Mouse (Mus musculus) megakaryocyte, embryonic 14.5 days (primary cell): ENCODE results near the gene Il17f.

ENCODE experiments used
- FLI1 ChIP-seq: IDR thresholded peaks from 2 replicates; pipeline ENCODE4 v1.6.1; 2012; ENCODE audit warnings: low read length, inconsistent platforms, mixed read lengths
- GATA1 ChIP-seq: IDR thresholded peaks from 3 replicates; pipeline ENCODE4 v1.6.1; 2012; ENCODE audit warnings: mixed read lengths, low read length, inconsistent platforms, borderline replicate concordance

DNA sequence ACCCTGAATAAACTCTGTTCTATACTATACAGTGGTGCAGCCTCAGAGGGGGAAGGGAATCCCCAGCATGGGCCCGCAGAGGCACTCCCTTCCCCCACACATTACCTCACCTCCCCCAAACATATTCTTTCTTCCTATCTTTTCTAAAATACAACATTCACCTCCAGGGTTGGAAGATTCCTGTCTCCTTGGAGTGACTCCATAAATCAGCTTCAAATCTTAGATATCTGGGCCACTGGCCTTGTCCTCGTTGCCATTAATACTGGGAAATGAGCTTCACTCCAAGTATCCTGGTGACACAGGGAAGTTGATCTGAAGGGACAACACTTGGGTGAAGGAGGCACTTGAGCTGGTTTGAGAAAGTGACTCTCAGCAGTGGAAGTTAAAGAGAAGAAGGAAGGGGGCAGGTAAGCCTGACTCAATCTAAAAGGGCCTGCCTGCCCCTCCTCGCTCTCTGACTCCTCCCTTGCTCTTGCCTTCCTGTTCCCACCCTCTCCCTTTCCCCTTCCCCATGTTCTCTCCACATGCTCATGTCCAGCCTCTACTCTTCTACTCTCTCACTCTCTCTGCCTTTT, 46.2 kb upstream of the Il17f start:
- TF ChIP-seq GATA1: no peak
- no peak for TF ChIP-seq FLI1
